ENCODE assay signal across 35 mouse cellular contexts in the genomic region with DNA sequence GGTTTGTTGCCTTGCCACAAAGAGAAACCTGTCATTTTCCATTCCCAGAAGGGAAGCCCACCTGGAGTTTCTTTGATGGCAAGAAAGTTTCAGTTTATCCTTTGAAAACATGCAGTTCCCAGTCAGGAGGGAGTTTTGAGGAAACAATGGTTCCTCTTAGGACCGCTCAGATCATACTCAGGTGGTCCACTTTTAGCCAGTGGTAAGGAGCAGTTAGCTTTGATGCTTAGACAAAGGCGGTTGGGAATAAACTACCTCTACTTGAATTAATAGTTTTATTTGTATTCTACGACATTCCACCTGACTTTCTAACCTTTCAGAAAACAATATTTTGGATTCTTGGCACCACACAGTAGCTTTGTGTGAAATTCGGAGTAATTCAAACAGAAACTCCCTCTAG.
"Had no signal": no experiment of that assay in that cellular context is flagged by ENCODE, and none has a peak within 500 bp of the region (broad histone marks: within the 10 kb centered on the region; RNA-seq: fewer than 3 reads in every experiment).

No protein-coding gene starts in this region.

- ATAC-seq: hindbrain, embryonic 16.5 days; hindbrain, postnatal 0 days; inflammation-experienced regulatory T-cells, adult 6 months; intestine, embryonic 15.5 days; intestine, embryonic 16.5 days; intestine, postnatal 0 days had no signal

- H3K9ac ChIP-seq: heart, embryonic 12.5 days; heart, embryonic 13.5 days; heart, embryonic 15.5 days; hindbrain, embryonic 12.5 days; hindbrain, embryonic 13.5 days; hindbrain, embryonic 14.5 days; hindbrain, embryonic 15.5 days; intestine, embryonic 15.5 days; kidney, embryonic 15.5 days had no signal

- H3K27ac ChIP-seq: heart, adult 2 months; heart, embryonic 10.5 days; heart, embryonic 13.5 days; heart, embryonic 15.5 days; hindbrain, embryonic 10.5 days; hindbrain, embryonic 12.5 days; hindbrain, embryonic 13.5 days; hindbrain, embryonic 14.5 days; hindbrain, embryonic 15.5 days; hindbrain, postnatal 0 days; intestine, embryonic 15.5 days; kidney, embryonic 15.5 days; kidney, postnatal 0 days; layer of hippocampus, adult 2 months had no signal

- DNase-seq: heart, adult 2 months; heart, postnatal 10 days; heart, postnatal 14 days; heart, postnatal 36 days; heart, postnatal 4 days; kidney, adult 11 months; kidney, adult 18-20 months; kidney, adult 2 months; kidney, adult 8-10 months; kidney, adult 9 months; kidney, postnatal 10 days; kidney, postnatal 14 days; kidney, postnatal 25 days; kidney, postnatal 36 days; kidney, postnatal 4 days; layer of hippocampus, adult 9-11 months had no signal

- H3K9me3 ChIP-seq: heart, embryonic 10.5 days; heart, embryonic 12.5 days; heart, embryonic 13.5 days; heart, embryonic 15.5 days; hindbrain, embryonic 10.5 days; hindbrain, embryonic 12.5 days; hindbrain, embryonic 13.5 days; hindbrain, embryonic 15.5 days; intestine, embryonic 15.5 days; kidney, embryonic 15.5 days had no signal

- H3K4me3 ChIP-seq: heart, adult 2 months; heart, embryonic 10.5 days; heart, embryonic 12.5 days; heart, embryonic 13.5 days; heart, embryonic 15.5 days; hindbrain, embryonic 10.5 days; hindbrain, embryonic 12.5 days; hindbrain, embryonic 13.5 days; hindbrain, embryonic 15.5 days; intestine, embryonic 15.5 days; kidney, embryonic 15.5 days; layer of hippocampus, adult 2 months had no signal

- H3K27me3 ChIP-seq: heart, embryonic 12.5 days; heart, embryonic 13.5 days; heart, embryonic 15.5 days; hindbrain, embryonic 12.5 days; hindbrain, embryonic 13.5 days; hindbrain, embryonic 15.5 days; intestine, embryonic 15.5 days; kidney, embryonic 15.5 days had no signal

- H3K4me2 ChIP-seq: heart, embryonic 11.5 days; heart, embryonic 12.5 days; heart, embryonic 13.5 days; heart, embryonic 15.5 days; hindbrain, embryonic 12.5 days; hindbrain, embryonic 13.5 days; hindbrain, embryonic 14.5 days; hindbrain, embryonic 15.5 days; intestine, embryonic 15.5 days; kidney, embryonic 15.5 days had no signal

- H3K36me3 ChIP-seq: heart, embryonic 10.5 days; heart, embryonic 12.5 days; heart, embryonic 13.5 days; heart, embryonic 15.5 days; hindbrain, embryonic 10.5 days; hindbrain, embryonic 12.5 days; hindbrain, embryonic 13.5 days; hindbrain, embryonic 15.5 days; intestine, embryonic 15.5 days; kidney, embryonic 15.5 days had no signal

- H3K4me1 ChIP-seq: heart, embryonic 10.5 days; heart, embryonic 12.5 days; heart, embryonic 15.5 days; hindbrain, embryonic 10.5 days; hindbrain, embryonic 12.5 days; hindbrain, embryonic 13.5 days; hindbrain, embryonic 15.5 days; intestine, embryonic 15.5 days; kidney, embryonic 15.5 days had no signal
